Mouse (Mus musculus): ENCODE data around the gene Fgfr1op2. TPM values are rescaled to one million over a fixed set of nuclear protein-coding genes. Genes with fewer than 3 reads are reported as not detected.
A peak's percentile ranks its signal among the peaks of the same experiment; 100 is the strongest.

Gene Fgfr1op2
- polyA plus RNA-seq, 1 experiment, result 217 TPM

DNA sequence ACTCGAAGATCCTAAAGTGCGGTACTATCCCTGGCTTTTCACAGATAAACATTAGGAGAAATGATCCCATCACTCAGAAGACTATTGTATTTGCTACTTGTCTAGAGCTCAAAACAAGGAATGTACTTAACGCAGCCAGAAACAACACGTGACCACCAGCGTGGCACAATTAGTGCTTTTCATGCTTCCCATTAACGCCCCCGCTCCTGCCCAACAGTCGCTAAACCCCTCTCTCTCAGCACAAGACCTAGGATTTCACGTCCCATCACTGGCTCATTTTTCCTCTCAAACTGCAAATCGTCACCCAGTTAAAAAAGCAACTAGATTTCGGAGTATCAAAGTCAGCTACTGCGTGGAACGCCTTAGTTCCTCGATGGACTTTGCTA is 56.6 kb downstream of the Fgfr1op2 start:
- peak overlapping the region; percentile 81 for H3K4me3 ChIP-seq (ENCODE audit: insufficient read depth, low read depth, low read length)
- no peak for TF ChIP-seq CTCF (IDR thresholded peaks at IDR 0.05; ENCODE audit: insufficient read depth, low read depth, low read length)
- no peak for TF ChIP-seq POLR2A (IDR thresholded peaks at IDR 0.05; ENCODE audit: insufficient read depth, low read depth, low read length)
- H3K4me1 ChIP-seq (ENCODE audit: control insufficient read depth, insufficient read depth, low read length), result peaks cover 6% of the 10 kb centered on the region
- 4% methylated on average over 14 of the region's 14 CpGs for WGBS
- peak overlapping the region; percentile 89 for H3K27ac ChIP-seq (ENCODE audit: insufficient read depth, low read depth, low read length)

DNA sequence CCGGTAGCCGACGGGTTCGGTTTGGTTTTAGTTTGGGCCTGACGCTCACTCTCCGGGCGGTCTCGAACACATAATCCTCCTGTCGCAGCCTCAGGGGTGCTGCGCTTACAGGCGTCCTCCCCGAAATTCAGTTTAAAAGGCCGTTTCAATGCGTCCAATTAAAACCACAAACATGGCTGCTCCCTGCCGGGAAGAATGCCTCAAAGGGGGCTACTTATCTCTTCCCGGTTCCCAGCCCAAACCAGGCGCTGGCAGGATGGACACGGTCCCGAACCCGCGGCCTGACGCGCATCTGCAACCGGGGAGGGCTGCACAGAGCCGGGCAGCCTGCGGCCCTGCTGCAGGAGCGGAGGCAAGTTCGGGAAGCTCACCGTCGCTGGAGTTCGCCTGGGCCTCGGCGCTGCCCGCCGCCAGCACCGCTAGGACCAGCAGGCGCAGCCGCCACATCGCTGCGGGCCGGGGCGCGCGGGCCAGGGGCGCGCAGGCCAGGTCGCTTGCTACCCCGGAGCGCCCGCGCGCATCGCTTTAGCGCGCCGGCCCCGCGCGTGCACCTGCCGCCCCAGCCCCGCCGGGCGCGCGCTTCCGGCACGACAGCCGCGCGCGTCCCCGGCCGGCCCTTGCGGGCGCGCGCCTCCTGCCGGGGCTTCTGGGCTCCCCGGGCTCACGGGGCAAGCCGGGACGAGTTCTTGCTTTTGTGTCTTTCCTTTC is 57.2 kb downstream of the Fgfr1op2 start:
- peak; percentile 64; the same call in 1 of the 2 replicates for TF ChIP-seq POLR2A (IDR thresholded peaks at IDR 0.05; ENCODE audit: insufficient read depth, low read depth, low read length)
- TF ChIP-seq CTCF (IDR thresholded peaks at IDR 0.05; ENCODE audit: insufficient read depth, low read depth, low read length), result no peak
- Histone ChIP-seq H3K4me3 (ENCODE audit: insufficient read depth, low read depth, low read length) (peak overlapping the region; percentile 81), H3K27ac (ENCODE audit: insufficient read depth, low read depth, low read length) (peak overlapping the region; percentile 89), H3K4me1 (ENCODE audit: control insufficient read depth, insufficient read depth, low read length) (peaks cover 6% of the 10 kb centered on the region)
- 2% methylated on average over 81 of the region's 82 CpGs for WGBS

DNA sequence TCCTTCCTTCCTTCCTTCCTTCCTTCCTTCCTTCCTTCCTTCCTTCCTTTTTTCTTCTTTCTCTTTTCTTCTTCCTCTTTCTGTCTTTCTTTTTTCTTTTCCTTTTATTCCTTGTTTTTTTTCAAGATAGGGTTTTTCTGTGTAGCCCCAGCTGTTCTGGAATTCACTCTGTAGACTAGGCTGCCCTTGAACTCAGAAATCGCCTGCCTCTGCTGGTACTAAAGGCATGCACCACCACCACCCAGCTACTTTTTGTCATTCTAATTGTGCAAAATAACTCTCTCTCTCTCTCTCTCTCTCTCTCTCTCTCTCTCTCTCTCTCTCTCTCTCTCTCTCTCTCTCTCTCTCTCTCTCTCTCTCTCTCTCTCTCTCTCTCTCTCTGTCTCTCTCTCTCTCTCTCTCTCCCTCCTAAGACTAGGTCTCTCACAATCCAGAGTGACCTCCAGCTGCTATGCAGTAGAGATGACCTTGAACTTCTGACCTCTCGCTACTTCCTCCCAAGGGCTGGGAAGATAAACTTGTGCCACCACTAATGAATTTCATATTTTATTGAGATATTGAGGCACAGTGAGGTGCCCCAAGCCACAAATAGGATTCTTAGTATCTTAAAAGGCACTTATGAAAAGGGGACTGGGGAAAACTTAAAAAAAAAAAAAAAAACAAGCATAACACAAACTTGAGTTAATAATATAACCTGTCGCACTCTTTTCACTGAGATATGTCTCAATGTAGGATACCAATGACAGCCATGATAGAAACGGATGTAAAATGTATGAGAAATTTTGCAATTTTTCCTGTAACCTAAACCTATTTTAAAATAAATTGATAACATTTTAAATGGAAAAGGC is 58.0 kb downstream of the Fgfr1op2 start:
- TF ChIP-seq CTCF (IDR thresholded peaks at IDR 0.05; ENCODE audit: insufficient read depth, low read depth, low read length), result no peak
- no peak for TF ChIP-seq POLR2A (IDR thresholded peaks at IDR 0.05; ENCODE audit: insufficient read depth, low read depth, low read length)
- WGBS, result 68% methylated on average over 4 of the region's 4 CpGs
- Histone ChIP-seq H3K4me1 (ENCODE audit: control insufficient read depth, insufficient read depth, low read length) (peaks cover 6% of the 10 kb centered on the region), H3K4me3 (ENCODE audit: insufficient read depth, low read depth, low read length) (peak overlapping the region; percentile 81), H3K27ac (ENCODE audit: insufficient read depth, low read depth, low read length) (no peak overlapping the region)

DNA sequence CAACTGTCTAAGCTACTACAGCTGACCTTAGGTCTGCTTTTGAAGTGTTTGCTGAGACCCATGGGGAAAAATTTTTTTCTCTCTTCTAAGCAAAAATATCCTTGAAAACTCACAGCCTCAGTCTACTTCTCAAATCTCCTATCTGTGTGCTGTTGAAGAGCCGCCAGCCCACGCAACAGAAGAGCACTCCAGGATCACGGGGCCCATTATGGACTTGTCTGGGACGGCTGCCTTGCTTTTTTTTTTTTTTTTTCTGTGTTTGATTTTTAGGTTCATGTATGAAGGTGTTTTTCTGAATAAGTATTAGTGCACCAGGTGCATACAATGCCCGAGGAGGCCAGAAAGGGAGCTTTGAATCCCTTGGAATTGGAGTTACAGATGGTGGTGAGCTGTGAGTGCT is 59.5 kb downstream of the Fgfr1op2 start:
- peaks cover 6% of the 10 kb centered on the region for H3K4me1 ChIP-seq (ENCODE audit: control insufficient read depth, insufficient read depth, low read length)
- TF ChIP-seq POLR2A (IDR thresholded peaks at IDR 0.05; ENCODE audit: insufficient read depth, low read depth, low read length) (no peak), CTCF (IDR thresholded peaks at IDR 0.05; ENCODE audit: insufficient read depth, low read depth, low read length) (no peak)
- 88% methylated on average over 5 of the region's 5 CpGs for WGBS
- H3K4me3 ChIP-seq (ENCODE audit: insufficient read depth, low read depth, low read length), result no peak overlapping the region
- no peak overlapping the region for H3K27ac ChIP-seq (ENCODE audit: insufficient read depth, low read depth, low read length)

DNA sequence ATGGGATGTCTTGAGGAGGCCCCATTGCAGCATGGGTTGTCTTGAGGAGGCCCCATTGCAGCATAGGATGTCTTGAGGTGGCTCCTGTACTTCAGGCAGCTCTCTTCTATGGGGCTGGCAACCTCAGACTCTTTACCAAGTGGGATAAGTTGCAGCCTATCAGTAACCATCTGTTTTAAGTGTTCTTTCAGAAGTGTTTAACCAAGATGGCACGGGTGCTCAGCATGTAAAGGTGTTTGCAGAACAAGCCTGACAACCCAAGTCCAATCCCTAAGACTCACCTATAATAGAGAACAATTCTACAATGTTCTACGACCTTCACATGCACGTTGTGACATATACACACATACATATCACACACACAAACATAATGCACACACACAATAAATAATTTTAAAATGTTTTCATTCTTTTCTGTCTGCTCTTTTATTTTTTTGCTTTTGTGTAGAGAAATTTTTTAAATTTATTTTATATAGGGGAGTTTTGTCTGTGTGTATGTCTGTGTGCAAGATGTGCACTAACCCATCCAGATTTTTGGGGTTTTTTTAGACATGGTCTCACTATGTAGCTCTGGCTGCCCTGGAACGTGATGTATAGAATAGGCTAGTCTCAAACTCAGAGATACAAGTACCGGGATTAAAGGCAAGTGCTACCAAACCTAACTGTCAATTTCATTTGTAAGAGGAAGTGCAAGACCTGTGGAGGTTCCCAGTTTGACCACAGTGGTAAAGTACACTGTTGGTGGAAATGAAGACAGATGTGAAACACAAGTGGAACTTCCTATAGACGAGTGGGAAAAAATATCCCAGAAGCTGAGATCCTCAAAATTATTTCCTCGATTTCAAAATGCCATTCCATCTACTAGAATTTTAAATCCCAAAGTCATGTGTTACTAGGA is 63.3 kb downstream of the Fgfr1op2 start:
- Histone ChIP-seq H3K4me3 (ENCODE audit: insufficient read depth, low read depth, low read length) (no peak overlapping the region), H3K27ac (ENCODE audit: insufficient read depth, low read depth, low read length) (no peak overlapping the region), H3K4me1 (ENCODE audit: control insufficient read depth, insufficient read depth, low read length) (peaks cover 5% of the 10 kb centered on the region)
- 92% methylated on average over 7 of the region's 7 CpGs for WGBS
- no peak for TF ChIP-seq POLR2A (IDR thresholded peaks at IDR 0.05; ENCODE audit: insufficient read depth, low read depth, low read length)
- TF ChIP-seq CTCF (IDR thresholded peaks at IDR 0.05; ENCODE audit: insufficient read depth, low read depth, low read length), result no peak

DNA sequence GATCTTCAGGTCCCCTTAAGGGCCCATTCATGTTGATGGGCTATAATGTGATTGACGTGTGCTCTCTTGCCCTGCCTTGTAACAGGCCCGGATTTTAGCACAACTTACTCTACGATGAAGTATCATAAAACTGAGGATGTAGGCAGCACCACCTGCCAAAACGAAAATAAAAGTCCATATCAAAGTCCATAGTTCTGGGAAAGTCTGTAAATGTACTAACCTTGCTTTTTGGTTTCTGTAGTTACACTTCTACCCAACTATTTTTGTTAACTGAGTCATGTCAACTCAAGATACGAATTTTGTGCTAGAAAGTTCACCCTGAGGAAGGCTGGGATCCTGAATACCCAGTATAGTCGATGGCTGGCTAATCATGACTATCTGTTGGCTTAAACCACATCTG is 64.0 kb downstream of the Fgfr1op2 start:
- no peak for TF ChIP-seq POLR2A (IDR thresholded peaks at IDR 0.05; ENCODE audit: insufficient read depth, low read depth, low read length)
- no peak for TF ChIP-seq CTCF (IDR thresholded peaks at IDR 0.05; ENCODE audit: insufficient read depth, low read depth, low read length)
- Histone ChIP-seq H3K27ac (ENCODE audit: insufficient read depth, low read depth, low read length) (no peak overlapping the region), H3K4me1 (ENCODE audit: control insufficient read depth, insufficient read depth, low read length) (peaks cover 5% of the 10 kb centered on the region), H3K4me3 (ENCODE audit: insufficient read depth, low read depth, low read length) (no peak overlapping the region)
- 86% methylated on average over 6 of the region's 6 CpGs for whole genome bisulfite sequencing

DNA sequence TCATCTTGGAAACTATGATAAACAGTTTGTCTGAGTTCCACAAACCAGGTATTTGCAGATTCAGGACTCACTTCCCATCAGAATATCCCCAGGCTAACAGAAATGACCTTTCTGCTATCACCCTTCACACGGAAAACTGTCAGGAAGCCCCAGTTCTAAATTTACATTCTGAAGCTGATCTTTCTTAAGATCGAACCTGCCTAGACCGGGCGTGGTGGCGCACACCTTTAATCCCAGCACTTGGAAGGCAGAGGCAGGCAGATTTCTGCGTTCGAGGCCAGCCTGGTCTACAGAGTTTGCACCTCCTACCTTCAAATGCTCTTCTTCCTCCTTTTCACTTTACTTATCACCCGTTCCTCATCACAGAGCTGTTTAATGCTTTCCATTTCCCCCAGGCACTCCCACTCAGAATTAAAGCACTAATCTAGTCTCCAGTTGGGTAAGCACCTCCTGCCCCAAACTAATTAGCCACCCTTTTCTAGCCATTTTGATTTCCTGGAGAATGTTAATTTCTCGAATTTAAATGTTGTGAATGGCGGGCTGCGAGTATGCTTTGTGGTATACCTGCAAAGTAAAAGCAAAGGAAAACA is 64.7 kb downstream of the Fgfr1op2 start:
- TF ChIP-seq POLR2A (IDR thresholded peaks at IDR 0.05; ENCODE audit: insufficient read depth, low read depth, low read length), result no peak
- 61% methylated on average over 11 of the region's 11 CpGs for WGBS
- peak overlapping the region; percentile 51 for H3K4me3 ChIP-seq (ENCODE audit: insufficient read depth, low read depth, low read length)
- H3K4me1 ChIP-seq (ENCODE audit: control insufficient read depth, insufficient read depth, low read length), result peaks cover 5% of the 10 kb centered on the region
- H3K27ac ChIP-seq (ENCODE audit: insufficient read depth, low read depth, low read length), result peak overlapping the region; percentile 80
